Mouse (Mus musculus) liver, embryonic 14.5 days (tissue): Measurements from ENCODE around the gene Dtx1. TPM values are rescaled to one million over a fixed set of nuclear protein-coding genes. Genes with fewer than 3 reads are reported as not detected.

Experiments
- ATAC-seq: fragments of 200-750 bp; cut with Nextera tagmentation; 2 replicates; pipeline ENCODE4 v1.8.0; 2017; ENCODE audit warnings: moderate number of reproducible peaks, mild to moderate bottlenecking, moderate library complexity; ENCODE audit not compliant: insufficient read depth
- DNase-seq, 3 experiments: peaks; one replicate each; pipeline ENCODE4 v3.0.0-alpha.2; 2012 to 2013; ENCODE audit warnings: low read depth in 3 of 3, low spot score in 3 of 3
- H3K27ac ChIP-seq: fragments of 300-500 bp; sonication (generic); 2 replicates; pipeline ENCODE4 v1.5.1; 2014; ENCODE audit warnings: moderate library complexity, mild to moderate bottlenecking, control low read depth, inconsistent platforms
- H3K27me3 ChIP-seq: fragments of 300-500 bp; sonication (generic); 2 replicates; pipeline ENCODE4 v1.6.1; 2014; ENCODE audit warnings: mild to moderate bottlenecking, low read length, moderate library complexity; ENCODE audit not compliant: control insufficient read depth, insufficient read depth
- H3K36me3 ChIP-seq: fragments of 300-500 bp; sonication (generic); replicated peaks from 2 replicates; pipeline ENCODE4 v1.6.1; 2014; ENCODE audit warnings: low read depth; ENCODE audit not compliant: control insufficient read depth, insufficient read depth
- H3K4me1 ChIP-seq, 2 experiments: fragments of 200-500 bp in 1 of 2; fragments of 300-500 bp in 1 of 2; sonication (generic) in 1 of 2; replicated peaks; 2 replicates each; pipeline ENCODE4 v1.6.1; 2012 to 2014; ENCODE audit warnings: antibody characterized with exemption in 1 of 2, inconsistent platforms in 1 of 2, low read length in 1 of 2; ENCODE audit not compliant: control insufficient read depth in 2 of 2, insufficient read depth in 2 of 2
- H3K4me2 ChIP-seq: fragments of 300-500 bp; sonication (generic); 2 replicates; pipeline ENCODE4 v1.6.1; 2014; ENCODE audit warnings: low read depth, mild to moderate bottlenecking, control low read depth, moderate library complexity
- H3K4me3 ChIP-seq, 2 experiments: fragments of 200-500 bp in 1 of 2; fragments of 300-500 bp in 1 of 2; sonication (generic) in 1 of 2; 2 replicates each; pipeline ENCODE4 v1.5.1; 2012 to 2014; ENCODE audit warnings: low read depth in 2 of 2, low read length in 2 of 2, mild to moderate bottlenecking in 2 of 2, control low read depth in 1 of 2, inconsistent platforms in 1 of 2, moderate library complexity in 1 of 2; ENCODE audit not compliant: insufficient read depth in 1 of 2
- H3K9ac ChIP-seq: fragments of 300-500 bp; sonication (generic); replicated peaks from 2 replicates; pipeline ENCODE4 v1.6.1; 2014; ENCODE audit warnings: mild to moderate bottlenecking, control low read depth, moderate library complexity
- H3K9me3 ChIP-seq: fragments of 300-500 bp; sonication (generic); 2 replicates; pipeline ENCODE4 v1.6.1; 2016; ENCODE audit warnings: low read length, mixed read lengths; ENCODE audit not compliant: control insufficient read depth
- CTCF ChIP-seq: IDR thresholded peaks from 2 replicates; pipeline ENCODE4 v1.5.1; 2016; ENCODE audit warnings: antibody characterized with exemption, low read depth, control low read depth
- EP300 ChIP-seq: IDR thresholded peaks from 2 replicates; pipeline ENCODE4 v1.6.1; 2016; ENCODE audit warnings: antibody characterized with exemption, low read depth
- WGBS: fragments of 180-500 bp; shearing (Covaris S2); extraction: QIAGEN DNeasy Blood & Tissue Kit; methylation state at CpG from one replicate; pipeline ENCODE4 v1.1.7; 2014; ENCODE audit not compliant: insufficient replicate concordance; 5-methylcytosine and 5-hydroxymethylcytosine counted together
- polyA plus RNA-seq, 2 experiments: library from polyadenylated mRNA; depleted of rRNA in 1 of 2; stranded (reverse) in 1 of 2; unstranded in 1 of 2; fragments of >200 nt; fragmentation: Nextera tagmentation in 1 of 2; extraction: Ambion mirVana in 1 of 2; gene quantifications; 2 replicates each; pipeline versions ENCODE4 v1.2.1 to v1.2.3; 2012 to 2014

Gene Dtx1
- polyA plus RNA-seq, 2 experiments = 0.03 to 0.05 TPM

GRCm38 (mm10) chr5:120631128-120631527 lies 80.6 kb downstream of the Dtx1 start:
- H3K27me3 ChIP-seq = peaks cover 7% of the 10 kb centered on the region
- H3K4me2 ChIP-seq = no peak overlapping the region
- TF ChIP-seq EP300 = no peak
- no peak for TF ChIP-seq CTCF
- H3K27ac ChIP-seq = no peak overlapping the region
- peaks cover 3% of the 10 kb centered on the region for H3K9me3 ChIP-seq
- H3K9ac ChIP-seq = no peak overlapping the region
- DNase-seq = no peak
- no peaks in the 10 kb centered on the region for H3K36me3 ChIP-seq
- ATAC-seq = no peak
- no peak overlapping the region for H3K4me3 ChIP-seq
- 11% methylated on average over 29 of the region's 29 CpGs for WGBS
- H3K4me1 ChIP-seq = no peaks in the 10 kb centered on the region

Other genes starting within 250 kb of the Dtx1 start
- 0.78 and 0.93 TPM in 2 replicates for gene Sdsl, start 239.1 kb downstream of the Dtx1 start, polyA plus RNA-seq (2012; rRNA removed)
- gene Sdsl, start 239.1 kb downstream of the Dtx1 start, polyA plus RNA-seq (2014; fragmentation: Nextera tagmentation; extraction: Ambion mirVana) = 1.2 and 2.0 TPM in 2 replicates
- 0.13 and 0.61 TPM in 2 replicates for gene Sds, start 235.4 kb downstream of the Dtx1 start, polyA plus RNA-seq (2012; rRNA removed)
- 0.15 and 0.22 TPM in 2 replicates for gene Sds, start 235.4 kb downstream of the Dtx1 start, polyA plus RNA-seq (2014; fragmentation: Nextera tagmentation; extraction: Ambion mirVana)
- gene Plbd2, start 208.3 kb downstream of the Dtx1 start, polyA plus RNA-seq (2012; rRNA removed) = 4.3 TPM in 2 replicates
- gene Plbd2, start 208.3 kb downstream of the Dtx1 start, polyA plus RNA-seq (2014; fragmentation: Nextera tagmentation; extraction: Ambion mirVana) = 10.3 and 12.3 TPM in 2 replicates
- 5.2 TPM in 2 replicates for gene Slc8b1, start 200.8 kb downstream of the Dtx1 start, polyA plus RNA-seq (2012; rRNA removed)
- 1.4 and 2.6 TPM in 2 replicates for gene Slc8b1, start 200.8 kb downstream of the Dtx1 start, polyA plus RNA-seq (2014; fragmentation: Nextera tagmentation; extraction: Ambion mirVana)
- 19.3 and 19.8 TPM in 2 replicates for gene Tpcn1, start 123.3 kb downstream of the Dtx1 start, polyA plus RNA-seq (2012; rRNA removed)
- 17.8 and 18.2 TPM in 2 replicates for gene Tpcn1, start 123.3 kb downstream of the Dtx1 start, polyA plus RNA-seq (2014; fragmentation: Nextera tagmentation; extraction: Ambion mirVana)
- gene Iqcd, start 122.9 kb downstream of the Dtx1 start, polyA plus RNA-seq (2012; rRNA removed) = 0.91 and 2.0 TPM in 2 replicates
- 1.0 and 1.4 TPM in 2 replicates for gene Iqcd, start 122.9 kb downstream of the Dtx1 start, polyA plus RNA-seq (2014; fragmentation: Nextera tagmentation; extraction: Ambion mirVana)
- gene Rita1, start 99.3 kb downstream of the Dtx1 start, polyA plus RNA-seq (2012; rRNA removed) = 5.2 and 5.9 TPM in 2 replicates
- 2.1 and 2.8 TPM in 2 replicates for gene Rita1, start 99.3 kb downstream of the Dtx1 start, polyA plus RNA-seq (2014; fragmentation: Nextera tagmentation; extraction: Ambion mirVana)
- gene Ddx54, start 99.2 kb downstream of the Dtx1 start, polyA plus RNA-seq (2012; rRNA removed) = 9.9 and 12.4 TPM in 2 replicates
- 9.9 and 10.1 TPM in 2 replicates for gene Ddx54, start 99.2 kb downstream of the Dtx1 start, polyA plus RNA-seq (2014; fragmentation: Nextera tagmentation; extraction: Ambion mirVana)
- not detected in 2 replicates for gene Cfap73, start 77.7 kb downstream of the Dtx1 start, polyA plus RNA-seq (2012; rRNA removed)
- gene Cfap73, start 77.7 kb downstream of the Dtx1 start, polyA plus RNA-seq (2014; fragmentation: Nextera tagmentation; extraction: Ambion mirVana) = not detected in 2 replicates
- gene Rasal1, start 63.1 kb downstream of the Dtx1 start, polyA plus RNA-seq (2012; rRNA removed) = 0.10 and 0.18 TPM in 2 replicates
- 0.17 TPM in 1 of 2 replicates, not detected in the other for gene Rasal1, start 63.1 kb downstream of the Dtx1 start, polyA plus RNA-seq (2014; fragmentation: Nextera tagmentation; extraction: Ambion mirVana)
- 0.81 and 1.1 TPM in 2 replicates for gene Oas2, start 37.9 kb upstream of the Dtx1 start, polyA plus RNA-seq (2012; rRNA removed)
- gene Oas2, start 37.9 kb upstream of the Dtx1 start, polyA plus RNA-seq (2014; fragmentation: Nextera tagmentation; extraction: Ambion mirVana) = 0.47 and 0.54 TPM in 2 replicates
- 0.18 and 0.31 TPM in 2 replicates for gene Oas3, start 65.7 kb upstream of the Dtx1 start, polyA plus RNA-seq (2012; rRNA removed)
- gene Oas3, start 65.7 kb upstream of the Dtx1 start, polyA plus RNA-seq (2014; fragmentation: Nextera tagmentation; extraction: Ambion mirVana) = 0.03 and 0.23 TPM in 2 replicates
- gene Oas1e, start 83.6 kb upstream of the Dtx1 start, polyA plus RNA-seq (2012; rRNA removed) = not detected in 2 replicates
- not detected in 2 replicates for gene Oas1e, start 83.6 kb upstream of the Dtx1 start, polyA plus RNA-seq (2014; fragmentation: Nextera tagmentation; extraction: Ambion mirVana)
- gene Oas1c, start 100.6 kb upstream of the Dtx1 start, polyA plus RNA-seq (2012; rRNA removed) = 0.21 TPM in 2 replicates
- 0.08 and 0.27 TPM in 2 replicates for gene Oas1c, start 100.6 kb upstream of the Dtx1 start, polyA plus RNA-seq (2014; fragmentation: Nextera tagmentation; extraction: Ambion mirVana)
- gene Oas1f, start 135.4 kb upstream of the Dtx1 start, polyA plus RNA-seq (2012; rRNA removed) = not detected in 2 replicates
- gene Oas1f, start 135.4 kb upstream of the Dtx1 start, polyA plus RNA-seq (2014; fragmentation: Nextera tagmentation; extraction: Ambion mirVana) = not detected in 2 replicates
- not detected in 2 replicates for gene Oas1h, start 149.5 kb upstream of the Dtx1 start, polyA plus RNA-seq (2012; rRNA removed)
- gene Oas1h, start 149.5 kb upstream of the Dtx1 start, polyA plus RNA-seq (2014; fragmentation: Nextera tagmentation; extraction: Ambion mirVana) = not detected in 2 replicates
- 0.42 and 0.56 TPM in 2 replicates for gene Oas1g, start 175.7 kb upstream of the Dtx1 start, polyA plus RNA-seq (2012; rRNA removed)
- 0.46 and 0.66 TPM in 2 replicates for gene Oas1g, start 175.7 kb upstream of the Dtx1 start, polyA plus RNA-seq (2014; fragmentation: Nextera tagmentation; extraction: Ambion mirVana)
- 1.6 and 1.7 TPM in 2 replicates for gene Oas1a, start 195.6 kb upstream of the Dtx1 start, polyA plus RNA-seq (2012; rRNA removed)
- gene Oas1a, start 195.6 kb upstream of the Dtx1 start, polyA plus RNA-seq (2014; fragmentation: Nextera tagmentation; extraction: Ambion mirVana) = 2.2 and 2.4 TPM in 2 replicates
- not detected in 2 replicates for gene Oas1d, start 202.6 kb upstream of the Dtx1 start, polyA plus RNA-seq (2012; rRNA removed)
- not detected in 2 replicates for gene Oas1d, start 202.6 kb upstream of the Dtx1 start, polyA plus RNA-seq (2014; fragmentation: Nextera tagmentation; extraction: Ambion mirVana)